Mouse (Mus musculus): ENCODE measurements around the gene Hist1h2bl.

DNA sequence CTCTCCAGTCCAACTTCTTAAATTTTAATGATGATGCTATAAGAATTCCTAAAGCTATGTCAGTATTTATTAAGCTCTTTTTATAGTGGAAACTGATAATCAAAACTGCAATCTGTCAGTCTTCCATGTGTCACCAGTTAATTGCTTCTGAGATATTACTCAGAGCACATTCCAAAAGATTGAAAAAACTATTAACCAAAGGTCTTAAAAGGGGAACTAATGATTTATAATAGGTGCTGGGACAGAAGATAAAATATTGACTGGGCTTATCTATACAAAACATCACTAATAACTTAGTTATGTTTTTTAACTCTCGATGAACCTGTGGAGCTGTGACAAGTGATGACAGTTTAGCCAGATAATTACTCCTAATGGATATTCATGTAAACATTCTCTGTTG is 29.1 kb upstream of the Hist1h2bl start:
- TF ChIP-seq POLR2A (IDR thresholded peaks at IDR 0.05; ENCODE audit: low read depth, low read length): no peak
- TF ChIP-seq CTCF (IDR thresholded peaks at IDR 0.05; ENCODE audit: extremely low read depth, insufficient read depth, insufficient read length, insufficient replicate concordance): no peak

Measured in spleen, adult 2 months (tissue).